Mouse (Mus musculus): ENCODE data around the gene Rnf151. TPM values are rescaled to one million over a fixed set of nuclear protein-coding genes. Genes with fewer than 3 reads are reported as not detected.
"Not testable (repeated sequence)": the region's sequence is repeated elsewhere in the genome, so short reads cannot be mapped to it uniquely, and the experiment has no call there.

The Rnf151 gene
- total RNA-seq, 2 experiments from 2014 or later, result not detected

- ATAC-seq (replicated peaks; ENCODE audit: low FRiP score, poor library complexity, severe bottlenecking), result no peak
Measured at GRCm38 (mm10) chr17:24674277-24674676, 43.6 kb downstream of the Rnf151 start.

GRCm38 (mm10) chr17:24672141-24672540 lies 45.7 kb downstream of the Rnf151 start:
- ATAC-seq (replicated peaks; ENCODE audit: low FRiP score, poor library complexity, severe bottlenecking), result no peak

GRCm38 (mm10) chr17:24671346-24671745 lies 46.5 kb downstream of the Rnf151 start:
- no peak for ATAC-seq (replicated peaks; ENCODE audit: low FRiP score, poor library complexity, severe bottlenecking)

GRCm38 (mm10) chr17:24670246-24670844 lies 47.5 kb downstream of the Rnf151 start:
- ATAC-seq (replicated peaks; ENCODE audit: low FRiP score, poor library complexity, severe bottlenecking), result no peak

- peak; percentile 94 for ATAC-seq (replicated peaks; ENCODE audit: low FRiP score, poor library complexity, severe bottlenecking)
Measured at GRCm38 (mm10) chr17:24669545-24670245, 48.2 kb downstream of the Rnf151 start, which contains the start of gene Zfp598. Zfp598 (plus strand) TSS chr17:24669687.

GRCm38 (mm10) chr17:24669214-24669544 lies 48.7 kb downstream of the Rnf151 start:
- ATAC-seq (replicated peaks; ENCODE audit: low FRiP score, poor library complexity, severe bottlenecking), result not testable (repeated sequence)

- peak; percentile 50 for ATAC-seq (replicated peaks; ENCODE audit: low FRiP score, poor library complexity, severe bottlenecking)
Measured at GRCm38 (mm10) chr17:24667416-24667815, 50.4 kb downstream of the Rnf151 start.

- not testable (repeated sequence) for ATAC-seq (replicated peaks; ENCODE audit: low FRiP score, poor library complexity, severe bottlenecking)
Measured at GRCm38 (mm10) chr17:24667011-24667410, 50.9 kb downstream of the Rnf151 start.

Other genes with a start within 250 kb of the Rnf151 start
Only the 30 nearest of the 33 such genes appear.
- 5.9 and 15.8 TPM in 2 replicates for gene Mlst8, start 239.0 kb downstream of the Rnf151 start, total RNA-seq (2015; ENCODE audit: low replicate concordance)
- gene Mlst8, start 239.0 kb downstream of the Rnf151 start, total RNA-seq (2017; ENCODE audit: low replicate concordance), result 5.5 and 8.2 TPM in 2 replicates
- not detected in 2 replicates for gene Caskin1, start 229.5 kb downstream of the Rnf151 start, total RNA-seq (2015; ENCODE audit: low replicate concordance)
- gene Caskin1, start 229.5 kb downstream of the Rnf151 start, total RNA-seq (2017; ENCODE audit: low replicate concordance), result not detected in 2 replicates
- gene Traf7, start 190.1 kb downstream of the Rnf151 start, total RNA-seq (2015; ENCODE audit: low replicate concordance), result 11.9 and 13.2 TPM in 2 replicates
- gene Traf7, start 190.1 kb downstream of the Rnf151 start, total RNA-seq (2017; ENCODE audit: low replicate concordance), result 24.2 and 45.2 TPM in 2 replicates
- not detected in 2 replicates for gene Rab26, start 183.9 kb downstream of the Rnf151 start, total RNA-seq (2015; ENCODE audit: low replicate concordance)
- gene Rab26, start 183.9 kb downstream of the Rnf151 start, total RNA-seq (2017; ENCODE audit: low replicate concordance), result not detected in 2 replicates
- 1.5 and 6.1 TPM in 2 replicates for gene Pkd1, start 168.2 kb downstream of the Rnf151 start, total RNA-seq (2015; ENCODE audit: low replicate concordance)
- 3.8 and 16.2 TPM in 2 replicates for gene Pkd1, start 168.2 kb downstream of the Rnf151 start, total RNA-seq (2017; ENCODE audit: low replicate concordance)
- 16.3 and 75.9 TPM in 2 replicates for gene Tsc2, start 85.4 kb downstream of the Rnf151 start, total RNA-seq (2015; ENCODE audit: low replicate concordance)
- 8.6 and 9.0 TPM in 2 replicates for gene Tsc2, start 85.4 kb downstream of the Rnf151 start, total RNA-seq (2017; ENCODE audit: low replicate concordance)
- gene Nthl1, start 85.4 kb downstream of the Rnf151 start, total RNA-seq (2015; ENCODE audit: low replicate concordance), result 1.0 TPM in 1 of 2 replicates, not detected in the other
- 0.56 and 0.85 TPM in 2 replicates for gene Nthl1, start 85.4 kb downstream of the Rnf151 start, total RNA-seq (2017; ENCODE audit: low replicate concordance)
- 0.38 TPM in 1 of 2 replicates, not detected in the other for gene Slc9a3r2, start 67.7 kb downstream of the Rnf151 start, total RNA-seq (2015; ENCODE audit: low replicate concordance)
- 0.56 and 1.8 TPM in 2 replicates for gene Slc9a3r2, start 67.7 kb downstream of the Rnf151 start, total RNA-seq (2017; ENCODE audit: low replicate concordance)
- gene Npw, start 59.6 kb downstream of the Rnf151 start, total RNA-seq (2015; ENCODE audit: low replicate concordance), result not detected in 2 replicates
- not detected in 2 replicates for gene Npw, start 59.6 kb downstream of the Rnf151 start, total RNA-seq (2017; ENCODE audit: low replicate concordance)
- 3.7 and 7.9 TPM in 2 replicates for gene Zfp598, start 48.4 kb downstream of the Rnf151 start, total RNA-seq (2015; ENCODE audit: low replicate concordance)
- 4.0 and 4.3 TPM in 2 replicates for gene Zfp598, start 48.4 kb downstream of the Rnf151 start, total RNA-seq (2017; ENCODE audit: low replicate concordance)
- gene Syngr3, start 28.1 kb downstream of the Rnf151 start, total RNA-seq (2015; ENCODE audit: low replicate concordance), result not detected in 2 replicates
- not detected in 2 replicates for gene Syngr3, start 28.1 kb downstream of the Rnf151 start, total RNA-seq (2017; ENCODE audit: low replicate concordance)
- 2.7 and 6.3 TPM in 2 replicates for gene Gfer, start 21.9 kb downstream of the Rnf151 start, total RNA-seq (2015; ENCODE audit: low replicate concordance)
- gene Gfer, start 21.9 kb downstream of the Rnf151 start, total RNA-seq (2017; ENCODE audit: low replicate concordance), result 3.0 and 7.2 TPM in 2 replicates
- not detected in 2 replicates for gene Noxo1, start 21.8 kb downstream of the Rnf151 start, total RNA-seq (2015; ENCODE audit: low replicate concordance)
- gene Noxo1, start 21.8 kb downstream of the Rnf151 start, total RNA-seq (2017; ENCODE audit: low replicate concordance), result not detected in 2 replicates
- 0.58 and 5.9 TPM in 2 replicates for gene Tbl3, start 10.4 kb downstream of the Rnf151 start, total RNA-seq (2015; ENCODE audit: low replicate concordance)
- gene Tbl3, start 10.4 kb downstream of the Rnf151 start, total RNA-seq (2017; ENCODE audit: low replicate concordance), result 4.3 and 11.9 TPM in 2 replicates
- 1,254 and 1,636 TPM in 2 replicates for gene Rps2, start 53 bp upstream of the Rnf151 start, total RNA-seq (2015; ENCODE audit: low replicate concordance)
- gene Rps2, start 53 bp upstream of the Rnf151 start, total RNA-seq (2017; ENCODE audit: low replicate concordance), result 281 and 355 TPM in 2 replicates
- gene Ndufb10, start 6.4 kb upstream of the Rnf151 start, total RNA-seq (2015; ENCODE audit: low replicate concordance), result 52.0 and 124 TPM in 2 replicates
- 74.1 and 90.5 TPM in 2 replicates for gene Ndufb10, start 6.4 kb upstream of the Rnf151 start, total RNA-seq (2017; ENCODE audit: low replicate concordance)
- gene Rpl3l, start 9.8 kb upstream of the Rnf151 start, total RNA-seq (2015; ENCODE audit: low replicate concordance), result not detected in 2 replicates
- not detected in 2 replicates for gene Rpl3l, start 9.8 kb upstream of the Rnf151 start, total RNA-seq (2017; ENCODE audit: low replicate concordance)
- gene Msrb1, start 18.6 kb upstream of the Rnf151 start, total RNA-seq (2015; ENCODE audit: low replicate concordance), result 177 and 224 TPM in 2 replicates
- gene Msrb1, start 18.6 kb upstream of the Rnf151 start, total RNA-seq (2017; ENCODE audit: low replicate concordance), result 42.8 and 97.5 TPM in 2 replicates
- not detected in 2 replicates for gene Hs3st6, start 34.9 kb upstream of the Rnf151 start, total RNA-seq (2015; ENCODE audit: low replicate concordance)
- gene Hs3st6, start 34.9 kb upstream of the Rnf151 start, total RNA-seq (2017; ENCODE audit: low replicate concordance), result not detected in 2 replicates
- gene Meiob, start 86.2 kb upstream of the Rnf151 start, total RNA-seq (2015; ENCODE audit: low replicate concordance), result not detected in 2 replicates
- not detected in 2 replicates for gene Meiob, start 86.2 kb upstream of the Rnf151 start, total RNA-seq (2017; ENCODE audit: low replicate concordance)
- 191 and 222 TPM in 2 replicates for gene Hagh, start 122.1 kb upstream of the Rnf151 start, total RNA-seq (2015; ENCODE audit: low replicate concordance)
- 223 and 230 TPM in 2 replicates for gene Hagh, start 122.1 kb upstream of the Rnf151 start, total RNA-seq (2017; ENCODE audit: low replicate concordance)
- gene Fahd1, start 132.3 kb upstream of the Rnf151 start, total RNA-seq (2015; ENCODE audit: low replicate concordance), result 58.0 and 66.9 TPM in 2 replicates
- 71.4 and 87.7 TPM in 2 replicates for gene Fahd1, start 132.3 kb upstream of the Rnf151 start, total RNA-seq (2017; ENCODE audit: low replicate concordance)
- gene Igfals, start 147.9 kb upstream of the Rnf151 start, total RNA-seq (2015; ENCODE audit: low replicate concordance), result not detected in 2 replicates
- gene Igfals, start 147.9 kb upstream of the Rnf151 start, total RNA-seq (2017; ENCODE audit: low replicate concordance), result 0.17 TPM in 1 of 2 replicates, not detected in the other
- gene Nubp2, start 168.3 kb upstream of the Rnf151 start, total RNA-seq (2015; ENCODE audit: low replicate concordance), result 25.4 and 31.6 TPM in 2 replicates
- gene Nubp2, start 168.3 kb upstream of the Rnf151 start, total RNA-seq (2017; ENCODE audit: low replicate concordance), result 10.6 and 11.4 TPM in 2 replicates
- gene Spsb3, start 168.6 kb upstream of the Rnf151 start, total RNA-seq (2015; ENCODE audit: low replicate concordance), result 20.4 and 49.3 TPM in 2 replicates
- gene Spsb3, start 168.6 kb upstream of the Rnf151 start, total RNA-seq (2017; ENCODE audit: low replicate concordance), result 28.2 and 35.1 TPM in 2 replicates
- 7.1 and 8.6 TPM in 2 replicates for gene Eme2, start 177.0 kb upstream of the Rnf151 start, total RNA-seq (2015; ENCODE audit: low replicate concordance)
- gene Eme2, start 177.0 kb upstream of the Rnf151 start, total RNA-seq (2017; ENCODE audit: low replicate concordance), result 10.9 and 12.4 TPM in 2 replicates
- 4.8 and 7.1 TPM in 2 replicates for gene Mrps34, start 177.1 kb upstream of the Rnf151 start, total RNA-seq (2015; ENCODE audit: low replicate concordance)
- 2.0 and 5.0 TPM in 2 replicates for gene Mrps34, start 177.1 kb upstream of the Rnf151 start, total RNA-seq (2017; ENCODE audit: low replicate concordance)
- 15.0 and 18.3 TPM in 2 replicates for gene Nme3, start 178.4 kb upstream of the Rnf151 start, total RNA-seq (2015; ENCODE audit: low replicate concordance)
- 29.1 and 32.2 TPM in 2 replicates for gene Nme3, start 178.4 kb upstream of the Rnf151 start, total RNA-seq (2017; ENCODE audit: low replicate concordance)
- 42.7 and 48.3 TPM in 2 replicates for gene Mapk8ip3, start 218.9 kb upstream of the Rnf151 start, total RNA-seq (2015; ENCODE audit: low replicate concordance)
- gene Mapk8ip3, start 218.9 kb upstream of the Rnf151 start, total RNA-seq (2017; ENCODE audit: low replicate concordance), result 109 and 222 TPM in 2 replicates
- gene Jpt2, start 242.6 kb upstream of the Rnf151 start, total RNA-seq (2015; ENCODE audit: low replicate concordance), result 20.8 and 28.6 TPM in 2 replicates
- gene Jpt2, start 242.6 kb upstream of the Rnf151 start, total RNA-seq (2017; ENCODE audit: low replicate concordance), result 22.9 and 40.1 TPM in 2 replicates